ENCODE assay signal across 9 mouse cellular contexts in the genomic region with DNA sequence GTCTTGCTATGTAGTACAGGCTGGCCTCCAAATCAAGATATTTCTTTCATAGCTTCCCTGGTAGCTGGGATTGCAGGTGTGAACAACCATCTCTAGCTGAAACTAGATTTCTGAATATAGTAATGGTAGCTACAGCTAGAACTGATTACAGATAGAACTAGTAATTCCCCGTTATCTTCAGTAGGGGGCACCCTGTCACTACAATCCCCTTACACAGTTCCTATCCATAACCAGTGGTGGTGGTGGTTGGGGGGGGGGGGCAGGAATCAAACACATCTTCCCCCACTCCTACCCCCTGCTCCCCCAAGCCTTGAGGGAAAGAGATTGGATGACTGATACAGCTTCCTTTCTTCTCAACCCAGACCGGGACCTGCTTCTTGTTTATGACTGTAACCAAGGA. TPM values are rescaled to one million over a fixed set of nuclear protein-coding genes. Genes with fewer than 3 reads are reported as not detected.
A peak's percentile ranks its signal among the peaks of the same experiment; 100 is the strongest.
DNase-seq lines count a peak whose midpoint lies in the region; ATAC-seq and TF ChIP-seq lines count a peak whose summit lies in the region.
"Had no signal": no experiment of that assay in that cellular context is flagged by ENCODE, and none has a peak within 500 bp of the region (broad histone marks: within the 10 kb centered on the region; RNA-seq: fewer than 3 reads in every experiment).

No protein-coding gene starts in this region.

- no peak for DNase-seq in frontal cortex, postnatal 10 days (ENCODE audit: low spot score in 2 of 2)
- peak; percentile 32 to 54 for DNase-seq in cerebellum, postnatal 14 days
- DNase-seq in spleen, postnatal 14 days (ENCODE audit: low spot score in 2 of 2), result no peak

- peak; percentile 24; the same call in 1 of the 2 replicates for TF ChIP-seq CTCF in olfactory bulb, adult 2 months (IDR thresholded peaks at IDR 0.05; ENCODE audit: insufficient read depth, low read depth, low read length)

- no peaks in the 10 kb centered on the region for H3K36me3 ChIP-seq in midbrain, embryonic 13.5 days
- no peaks in the 10 kb centered on the region for H3K36me3 ChIP-seq in midbrain, embryonic 15.5 days (replicated peaks)
- H3K36me3 ChIP-seq in forebrain, embryonic 15.5 days, result no peaks in the 10 kb centered on the region

- H3K27me3 ChIP-seq in midbrain, embryonic 13.5 days, result no peaks in the 10 kb centered on the region
- H3K27me3 ChIP-seq in midbrain, embryonic 15.5 days (replicated peaks), result no peaks in the 10 kb centered on the region
- no peaks in the 10 kb centered on the region for H3K27me3 ChIP-seq in forebrain, embryonic 15.5 days

- no peak overlapping the region for H3K4me3 ChIP-seq in midbrain, embryonic 13.5 days (replicated peaks)
- H3K4me3 ChIP-seq in midbrain, embryonic 15.5 days, result no peak overlapping the region
- H3K4me3 ChIP-seq in olfactory bulb, adult 2 months (ENCODE audit: insufficient read depth, low read depth, low read length), result no peak overlapping the region
- H3K4me3 ChIP-seq in forebrain, embryonic 15.5 days, result no peak overlapping the region
- H3K4me3 ChIP-seq: megakaryocyte, embryonic 14.5 days had no signal

- H3K9ac ChIP-seq in midbrain, embryonic 13.5 days (replicated peaks), result no peak overlapping the region
- H3K9ac ChIP-seq in midbrain, embryonic 15.5 days, result no peak overlapping the region
- H3K9ac ChIP-seq in forebrain, embryonic 15.5 days (replicated peaks), result no peak overlapping the region

- ATAC-seq in frontal cortex, adult (ENCODE audit: low TSS enrichment), result peak; percentile 95
- ATAC-seq in midbrain, embryonic 13.5 days, result 0 out of 2 replicates have a peak, but pooled peaks have one; percentile 37
- no peak for ATAC-seq in midbrain, embryonic 15.5 days (replicated peaks)
- no peak for ATAC-seq in forebrain, embryonic 15.5 days (replicated peaks)

- H3K4me2 ChIP-seq in midbrain, embryonic 13.5 days (replicated peaks), result no peak overlapping the region
- H3K4me2 ChIP-seq in midbrain, embryonic 15.5 days, result no peak overlapping the region
- no peak overlapping the region for H3K4me2 ChIP-seq in forebrain, embryonic 15.5 days (replicated peaks)

- 39% methylated on average over 2 of the region's 2 CpGs for WGBS in midbrain, embryonic 13.5 days
- 39% methylated on average over 2 of the region's 2 CpGs for WGBS in midbrain, embryonic 15.5 days
- 30% methylated on average over 2 of the region's 2 CpGs for WGBS in olfactory bulb, adult 2 months
- 33% methylated on average over 2 of the region's 2 CpGs for WGBS in forebrain, embryonic 15.5 days

- no peaks in the 10 kb centered on the region for H3K4me1 ChIP-seq in midbrain, embryonic 13.5 days (replicated peaks)
- no peaks in the 10 kb centered on the region for H3K4me1 ChIP-seq in midbrain, embryonic 15.5 days
- H3K4me1 ChIP-seq in olfactory bulb, adult 2 months (ENCODE audit: control insufficient read depth, insufficient read depth, low read length), result no peaks in the 10 kb centered on the region
- H3K4me1 ChIP-seq in forebrain, embryonic 15.5 days, result no peaks in the 10 kb centered on the region
- H3K4me1 ChIP-seq: megakaryocyte, embryonic 14.5 days had no signal

- TF ChIP-seq POLR2A in olfactory bulb, adult 2 months (IDR thresholded peaks at IDR 0.05; ENCODE audit: insufficient read depth, low read depth, low read length), result no peak

- H3K27ac ChIP-seq in midbrain, embryonic 13.5 days, result no peak overlapping the region
- H3K27ac ChIP-seq in midbrain, embryonic 15.5 days, result no peak overlapping the region
- no peak overlapping the region for H3K27ac ChIP-seq in olfactory bulb, adult 2 months (ENCODE audit: insufficient read depth, low read depth, low read length)
- no peak overlapping the region for H3K27ac ChIP-seq in forebrain, embryonic 15.5 days (replicated peaks)

- H3K9me3 ChIP-seq in midbrain, embryonic 13.5 days, result no peaks in the 10 kb centered on the region
- H3K9me3 ChIP-seq in midbrain, embryonic 15.5 days, result no peaks in the 10 kb centered on the region
- H3K9me3 ChIP-seq in forebrain, embryonic 15.5 days, result no peaks in the 10 kb centered on the region
- H3K9me3 ChIP-seq: megakaryocyte, embryonic 14.5 days had no signal

RNA-seq across cellular contexts. Expression of a gene that starts 19.5 kb away (rescaled TPM):
- polyA plus RNA-seq in midbrain, embryonic 13.5 days (2015; fragmentation: Nextera tagmentation; extraction: Ambion mirVana), result 15.4 and 15.7 TPM in 2 replicates
- 19.8 TPM in 2 replicates for polyA plus RNA-seq in midbrain, embryonic 15.5 days (2015; fragmentation: Nextera tagmentation; extraction: Ambion mirVana)
- polyA plus RNA-seq in olfactory bulb, adult 2 months (2012; ENCODE audit: insufficient read depth, insufficient read length, low replicate concordance, missing spikeins), result not detected in 2 replicates
- polyA plus RNA-seq in forebrain, embryonic 15.5 days (2015; fragmentation: Nextera tagmentation; extraction: Ambion mirVana), result 15.5 and 16.0 TPM in 2 replicates

RNA-seq across cellular contexts. Expression of a gene that starts 23.0 kb away (rescaled TPM):
- polyA plus RNA-seq in midbrain, embryonic 13.5 days (2015; fragmentation: Nextera tagmentation; extraction: Ambion mirVana), result 170 and 190 TPM in 2 replicates
- 113 and 142 TPM in 2 replicates for polyA plus RNA-seq in midbrain, embryonic 15.5 days (2015; fragmentation: Nextera tagmentation; extraction: Ambion mirVana)
- polyA plus RNA-seq in olfactory bulb, adult 2 months (2012; ENCODE audit: insufficient read depth, insufficient read length, low replicate concordance, missing spikeins), result not detected in 2 replicates
- polyA plus RNA-seq in forebrain, embryonic 15.5 days (2015; fragmentation: Nextera tagmentation; extraction: Ambion mirVana), result 188 and 194 TPM in 2 replicates

Comparison
In these comparisons a context has a peak if more than half of its experiments do, and no peak if none do; other contexts are left out.
1. ATAC-seq: peak in frontal cortex, adult (single experiment) and midbrain, embryonic 13.5 days (single experiment); none in midbrain, embryonic 15.5 days (single experiment) and forebrain, embryonic 15.5 days (single experiment).
2. DNase-seq: peak in cerebellum, postnatal 14 days (2 of 2); none in frontal cortex, postnatal 10 days (0 of 2) and spleen, postnatal 14 days (0 of 2).
3. RNA of a gene that starts 19.5 kb away (polyA plus RNA-seq): 19.8 TPM in midbrain, embryonic 15.5 days, 15.5 to 16.0 TPM in forebrain, embryonic 15.5 days and 15.4 to 15.7 TPM in midbrain, embryonic 13.5 days; not detected in olfactory bulb, adult 2 months; every median in the first group is over 10 times any median in the second.
4. RNA of a gene that starts 23.0 kb away (polyA plus RNA-seq): 188 to 194 TPM in forebrain, embryonic 15.5 days, 170 to 190 TPM in midbrain, embryonic 13.5 days and 113 to 142 TPM in midbrain, embryonic 15.5 days; not detected in olfactory bulb, adult 2 months; every median in the first group is over 100 times any median in the second.